Mouse (Mus musculus) liver, adult 2 months (tissue): ENCODE results near the gene Hoxc5.

Source experiments
- CTCF ChIP-seq: fragments of 200-500 bp; IDR thresholded peaks from 2 replicates; pipeline ENCODE4 v1.5.1; 2011; ENCODE audit warnings: low read depth, low read length, control low read depth
- POLR2A ChIP-seq: fragments of 200-500 bp; IDR thresholded peaks from 2 replicates; pipeline ENCODE4 v1.6.1; 2011; ENCODE audit warnings: low read length, control low read depth; ENCODE audit not compliant: insufficient read depth; ENCODE audit errors: extremely low read depth

DNA sequence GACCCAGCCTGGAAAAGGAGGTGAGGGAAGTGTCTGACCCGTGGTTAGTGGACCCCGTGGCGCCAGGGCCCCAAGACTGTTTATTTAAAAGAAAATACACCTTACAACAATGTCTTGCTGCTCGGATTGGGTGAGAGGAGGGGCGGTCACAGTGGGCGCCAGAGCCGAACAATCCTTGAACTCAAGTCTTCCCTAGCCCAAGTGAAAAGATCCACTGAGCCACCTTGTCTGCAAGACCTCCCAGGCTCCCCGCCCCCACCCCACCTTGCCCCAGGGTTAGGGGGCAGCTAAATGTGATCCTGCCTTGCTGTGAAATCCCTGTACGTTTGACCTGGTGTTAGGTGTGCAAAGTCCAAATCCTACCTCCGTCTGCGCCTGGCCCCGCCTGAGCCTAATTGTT, 10.3 kb upstream of the Hoxc5 start:
- TF ChIP-seq POLR2A (no peak), CTCF (no peak)
